Mouse (Mus musculus): Measurements from ENCODE around the gene Cfap46. TPM values are rescaled to one million over a fixed set of nuclear protein-coding genes. Genes with fewer than 3 reads are reported as not detected.

Cfap46 gene
- polyA plus RNA-seq, 1 experiment from 2014 or later = 0.35 TPM

- no peaks in the 10 kb centered on the region for H3K4me1 ChIP-seq
- H3K4me3 ChIP-seq = no peak overlapping the region
- H3K9me3 ChIP-seq = no peaks in the 10 kb centered on the region
- WGBS = 41% methylated on average over 10 of the region's 10 CpGs
- H3K27me3 ChIP-seq (ENCODE audit: poor library complexity, severe bottlenecking) = peaks cover 10% of the 10 kb centered on the region; the same call in 1 of the 2 replicates
- H3K36me3 ChIP-seq (replicated peaks) = no peaks in the 10 kb centered on the region
- DNase-seq (ENCODE audit: extremely low spot score, low spot score) = peak; percentile 87
- H3K27ac ChIP-seq = no peak overlapping the region
These were observed 35.4 kb downstream of the Cfap46 start for GRCm38 (mm10) chr7:139648107-139648824.

- Histone ChIP-seq H3K36me3 (replicated peaks) (no peaks in the 10 kb centered on the region), H3K27me3 (ENCODE audit: poor library complexity, severe bottlenecking) (peaks cover 3% of the 10 kb centered on the region; the same call in 1 of the 2 replicates), H3K4me3 (no peak overlapping the region), H3K9me3 (no peaks in the 10 kb centered on the region), H3K4me1 (no peaks in the 10 kb centered on the region), H3K27ac (no peak overlapping the region)
- DNase-seq (ENCODE audit: extremely low spot score, low spot score) = no peak
- 88% methylated on average over 2 of the region's 2 CpGs for WGBS
These were observed 50.2 kb downstream of the Cfap46 start for GRCm38 (mm10) chr7:139633393-139633792.

GRCm38 (mm10) chr7:139625156-139625555 lies 58.5 kb downstream of the Cfap46 start:
- H3K4me1 ChIP-seq = no peaks in the 10 kb centered on the region
- WGBS = 90% methylated on average over 9 of the region's 9 CpGs
- no peaks in the 10 kb centered on the region for H3K9me3 ChIP-seq
- H3K27ac ChIP-seq = no peak overlapping the region
- H3K36me3 ChIP-seq (replicated peaks) = no peaks in the 10 kb centered on the region
- DNase-seq (ENCODE audit: extremely low spot score, low spot score) = no peak
- H3K27me3 ChIP-seq (ENCODE audit: poor library complexity, severe bottlenecking) = 0 out of 2 replicates have a peak, but pooled peaks cover under 1% of the 10 kb centered on the region
- H3K4me3 ChIP-seq = no peak overlapping the region

GRCm38 (mm10) chr7:139622568-139622967 lies 61.0 kb downstream of the Cfap46 start:
- WGBS = 92% methylated on average over 13 of the region's 13 CpGs
- H3K4me3 ChIP-seq = no peak overlapping the region
- DNase-seq (ENCODE audit: extremely low spot score, low spot score) = no peak
- no peak overlapping the region for H3K27ac ChIP-seq
- H3K9me3 ChIP-seq = no peaks in the 10 kb centered on the region
- no peaks in the 10 kb centered on the region for H3K36me3 ChIP-seq (replicated peaks)
- 0 out of 2 replicates have a peak, but pooled peaks cover 9% of the 10 kb centered on the region for H3K27me3 ChIP-seq (ENCODE audit: poor library complexity, severe bottlenecking)
- H3K4me1 ChIP-seq = no peaks in the 10 kb centered on the region

- Histone ChIP-seq H3K4me3 (no peak overlapping the region), H3K27ac (no peak overlapping the region), H3K9me3 (no peaks in the 10 kb centered on the region), H3K4me1 (peaks cover 9% of the 10 kb centered on the region; the same call in 1 of the 2 replicates), H3K27me3 (ENCODE audit: poor library complexity, severe bottlenecking) (peaks cover 50% of the 10 kb centered on the region), H3K36me3 (replicated peaks) (no peaks in the 10 kb centered on the region)
- DNase-seq (ENCODE audit: extremely low spot score, low spot score) = peak; percentile 69
- 56% methylated on average over 12 of the region's 12 CpGs for WGBS
These were observed 67.5 kb downstream of the Cfap46 start for GRCm38 (mm10) chr7:139615767-139616766.

GRCm38 (mm10) chr7:139610328-139610727 lies 73.3 kb downstream of the Cfap46 start:
- no peak for DNase-seq (ENCODE audit: extremely low spot score, low spot score)
- Histone ChIP-seq H3K4me1 (no peaks in the 10 kb centered on the region), H3K27ac (no peak overlapping the region), H3K36me3 (replicated peaks) (no peaks in the 10 kb centered on the region), H3K4me3 (no peak overlapping the region), H3K27me3 (ENCODE audit: poor library complexity, severe bottlenecking) (peaks cover 28% of the 10 kb centered on the region), H3K9me3 (no peaks in the 10 kb centered on the region)
- 85% methylated on average over 2 of the region's 2 CpGs for WGBS

- no peak for DNase-seq (ENCODE audit: extremely low spot score, low spot score)
- Histone ChIP-seq H3K4me3 (no peak overlapping the region), H3K36me3 (replicated peaks) (no peaks in the 10 kb centered on the region), H3K4me1 (no peaks in the 10 kb centered on the region), H3K9me3 (no peaks in the 10 kb centered on the region), H3K27ac (no peak overlapping the region), H3K27me3 (ENCODE audit: poor library complexity, severe bottlenecking) (peaks cover 73% of the 10 kb centered on the region)
- WGBS = 80% methylated on average over 6 of the region's 6 CpGs
These were observed 87.8 kb downstream of the Cfap46 start for GRCm38 (mm10) chr7:139595862-139596261.

GRCm38 (mm10) chr7:139595311-139595710 lies 88.3 kb downstream of the Cfap46 start:
- Histone ChIP-seq H3K27ac (no peak overlapping the region), H3K9me3 (no peaks in the 10 kb centered on the region), H3K27me3 (ENCODE audit: poor library complexity, severe bottlenecking) (peaks cover 73% of the 10 kb centered on the region), H3K4me1 (no peaks in the 10 kb centered on the region), H3K4me3 (no peak overlapping the region), H3K36me3 (replicated peaks) (no peaks in the 10 kb centered on the region)
- WGBS = 81% methylated on average over 6 of the region's 6 CpGs
- DNase-seq (ENCODE audit: extremely low spot score, low spot score) = no peak

GRCm38 (mm10) chr7:139591311-139591710 lies 92.3 kb downstream of the Cfap46 start:
- Histone ChIP-seq H3K27ac (no peak overlapping the region), H3K36me3 (replicated peaks) (no peaks in the 10 kb centered on the region), H3K4me3 (no peak overlapping the region), H3K4me1 (peaks cover 9% of the 10 kb centered on the region), H3K9me3 (no peaks in the 10 kb centered on the region), H3K27me3 (ENCODE audit: poor library complexity, severe bottlenecking) (peaks cover 96% of the 10 kb centered on the region)
- no peak for DNase-seq (ENCODE audit: extremely low spot score, low spot score)
- 90% methylated on average over 5 of the region's 5 CpGs for WGBS

GRCm38 (mm10) chr7:139590302-139590701 lies 93.3 kb downstream of the Cfap46 start:
- Histone ChIP-seq H3K36me3 (replicated peaks) (no peaks in the 10 kb centered on the region), H3K27me3 (ENCODE audit: poor library complexity, severe bottlenecking) (peaks cover 98% of the 10 kb centered on the region), H3K9me3 (no peaks in the 10 kb centered on the region), H3K27ac (no peak overlapping the region), H3K4me3 (no peak overlapping the region), H3K4me1 (peaks cover 20% of the 10 kb centered on the region)
- DNase-seq (ENCODE audit: extremely low spot score, low spot score) = peak; percentile 47
- WGBS = 43% methylated on average over 3 of the region's 3 CpGs

GRCm38 (mm10) chr7:139587919-139588318 lies 95.7 kb downstream of the Cfap46 start:
- Histone ChIP-seq H3K4me3 (no peak overlapping the region), H3K27me3 (ENCODE audit: poor library complexity, severe bottlenecking) (peaks cover 99% of the 10 kb centered on the region), H3K4me1 (peaks cover 34% of the 10 kb centered on the region), H3K27ac (no peak overlapping the region), H3K9me3 (no peaks in the 10 kb centered on the region), H3K36me3 (replicated peaks) (no peaks in the 10 kb centered on the region)
- no peak for DNase-seq (ENCODE audit: extremely low spot score, low spot score)
- 33% methylated on average over 7 of the region's 7 CpGs for WGBS

GRCm38 (mm10) chr7:139585183-139585821 lies 98.3 kb downstream of the Cfap46 start:
- H3K4me1 ChIP-seq = peaks cover 56% of the 10 kb centered on the region
- H3K36me3 ChIP-seq (replicated peaks) = no peaks in the 10 kb centered on the region
- no peaks in the 10 kb centered on the region for H3K9me3 ChIP-seq
- peak; percentile 29 for DNase-seq (ENCODE audit: extremely low spot score, low spot score)
- 2% methylated on average over 29 of the region's 29 CpGs for WGBS
- H3K27me3 ChIP-seq (ENCODE audit: poor library complexity, severe bottlenecking) = peaks cover 100% of the 10 kb centered on the region
- H3K4me3 ChIP-seq = 0 out of 2 replicates have a peak overlapping the region, but pooled peaks have one; percentile 12
- H3K27ac ChIP-seq = no peak overlapping the region
